Mouse (Mus musculus): ENCODE measurements around the gene Fcrla.

Gene Fcrla

GRCm38 (mm10) chr1:170884390-170884789 is 43.0 kb downstream of the Fcrla start:
- no peak for DNase-seq

- DNase-seq: no peak
These were observed 44.4 kb downstream of the Fcrla start for GRCm38 (mm10) chr1:170882915-170883485.

DNA sequence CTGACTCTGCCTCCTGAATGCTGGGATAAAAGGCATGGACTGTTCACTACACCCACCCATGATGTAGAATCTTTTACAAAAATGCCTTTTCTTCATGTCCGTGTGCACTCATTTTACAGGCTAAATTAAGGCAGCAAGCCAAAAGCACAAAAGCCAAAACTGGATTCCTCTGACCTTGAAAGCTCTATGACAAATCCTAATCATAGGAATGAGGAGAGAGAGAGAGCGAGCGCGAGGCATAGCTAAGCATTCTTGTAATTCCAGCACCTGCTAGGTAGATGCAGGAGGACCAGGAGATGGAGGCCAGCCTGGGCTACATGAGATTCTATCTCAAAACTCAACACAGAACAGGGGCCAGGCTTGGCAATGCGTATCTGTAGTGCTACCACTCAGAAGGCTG is 50.5 kb downstream of the Fcrla start:
- no peak for DNase-seq

- no peak for DNase-seq
These were observed 51.7 kb downstream of the Fcrla start for GRCm38 (mm10) chr1:170875676-170876075.

DNA sequence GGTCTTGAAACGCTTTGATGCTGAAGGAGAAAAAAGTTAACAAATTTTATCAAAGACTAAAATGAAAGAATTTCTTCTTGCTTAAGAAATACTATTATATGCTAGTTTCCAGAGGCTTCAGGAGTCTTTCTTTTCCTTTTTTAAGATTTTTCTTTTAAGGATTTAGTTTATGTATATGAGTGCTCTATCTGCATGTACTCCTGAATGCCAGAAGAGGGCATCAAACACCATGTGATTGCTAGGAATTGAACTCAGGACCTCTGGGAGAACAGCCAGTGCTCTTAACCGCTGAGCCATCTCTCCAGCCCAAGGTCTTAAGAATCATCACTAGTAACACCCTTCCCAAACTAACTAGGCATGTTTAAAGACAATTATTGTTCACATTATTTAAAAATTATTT is 55.4 kb downstream of the Fcrla start:
- DNase-seq: no peak

GRCm38 (mm10) chr1:170871402-170871801 is 56.0 kb downstream of the Fcrla start:
- no peak for DNase-seq

GRCm38 (mm10) chr1:170868905-170869283 is 58.5 kb downstream of the Fcrla start:
- no peak for DNase-seq

DNA sequence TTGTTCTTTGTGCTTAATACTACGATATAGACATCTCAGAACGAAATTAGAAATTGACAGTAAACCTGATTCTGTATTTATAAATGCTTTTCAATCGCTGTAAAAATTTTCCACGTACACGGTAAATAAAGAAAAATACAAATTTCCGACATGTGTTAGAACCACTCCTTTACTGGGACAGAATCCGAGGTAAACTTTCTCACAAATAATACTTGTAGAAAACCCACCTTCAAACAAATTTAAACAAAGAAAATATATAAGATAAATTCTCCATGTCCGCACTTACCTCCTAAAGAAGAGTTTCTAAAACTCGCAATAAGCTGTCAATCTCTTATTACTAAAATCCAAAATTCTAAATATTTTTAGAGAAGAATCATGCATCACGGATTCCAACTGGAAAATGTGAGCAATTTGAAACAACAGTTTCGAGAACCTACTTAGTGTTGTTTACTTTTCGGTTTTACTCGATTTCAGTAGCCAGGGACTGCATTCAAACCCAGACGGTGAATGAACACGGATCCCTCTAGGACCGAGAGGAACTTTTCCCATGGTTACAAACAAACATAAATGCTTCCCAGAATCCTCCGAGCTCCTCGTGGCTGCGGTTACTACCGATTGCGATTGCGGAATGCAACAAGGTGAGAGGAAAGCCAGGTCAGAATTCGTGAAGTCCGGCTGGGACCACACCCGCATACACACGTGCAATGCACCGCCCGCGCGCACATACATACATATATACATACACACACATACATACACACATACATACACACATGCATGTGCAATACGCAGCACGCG is 59.1 kb downstream of the Fcrla start:
- DNase-seq: peak; percentile 30 to 33

GRCm38 (mm10) chr1:170867691-170868105 is 59.7 kb downstream of the Fcrla start, which contains the start of gene Atf6:
Gene Atf6 (minus strand): TSS chr1:170867771.
- peak; percentile 85 for DNase-seq

Measured in thymus, postnatal 36 days (tissue).